Mouse (Mus musculus): Measurements from ENCODE around the gene Higd1c. TPM values are rescaled to one million over a fixed set of nuclear protein-coding genes. Genes with fewer than 3 reads are reported as not detected.
"Not testable (repeated sequence)": the region's sequence is repeated elsewhere in the genome, so short reads cannot be mapped to it uniquely, and the experiment has no call there.

The Higd1c gene
- polyA plus RNA-seq, 1 experiment from 2014 or later = not detected

GRCm38 (mm10) chr15:100365967-100366366 lies 1.6 kb downstream of the Higd1c start:
- H3K9me3 ChIP-seq; ATAC-seq (ENCODE audit: insufficient number of reproducible peaks, insufficient read depth, low FRiP score, low TSS enrichment, low read depth); H3K4me2 ChIP-seq; H3K4me1 ChIP-seq (replicated peaks); H3K4me3 ChIP-seq (replicated peaks); H3K36me3 ChIP-seq; H3K27ac ChIP-seq; H3K9ac ChIP-seq (replicated peaks): not testable (repeated sequence)
- peaks cover 11% of the 10 kb centered on the region; the same call in 1 of the 2 replicates for H3K27me3 ChIP-seq
- 16% methylated on average over 9 of the region's 9 CpGs for WGBS

GRCm38 (mm10) chr15:100367119-100367518 lies 2.8 kb downstream of the Higd1c start:
- Histone ChIP-seq H3K4me2 (no peak overlapping the region), H3K4me1 (replicated peaks) (peaks cover 7% of the 10 kb centered on the region; the same call in 1 of the 2 replicates), H3K9me3 (peaks cover 5% of the 10 kb centered on the region; the same call in 1 of the 2 replicates), H3K27ac (no peak overlapping the region), H3K9ac (replicated peaks) (no peak overlapping the region), H3K4me3 (replicated peaks) (no peak overlapping the region), H3K36me3 (no peaks in the 10 kb centered on the region), H3K27me3 (peaks cover 11% of the 10 kb centered on the region; the same call in 1 of the 2 replicates)
- no peak for ATAC-seq (ENCODE audit: insufficient number of reproducible peaks, insufficient read depth, low FRiP score, low TSS enrichment, low read depth)
- 43% methylated on average over 7 of the region's 7 CpGs for WGBS

DNA sequence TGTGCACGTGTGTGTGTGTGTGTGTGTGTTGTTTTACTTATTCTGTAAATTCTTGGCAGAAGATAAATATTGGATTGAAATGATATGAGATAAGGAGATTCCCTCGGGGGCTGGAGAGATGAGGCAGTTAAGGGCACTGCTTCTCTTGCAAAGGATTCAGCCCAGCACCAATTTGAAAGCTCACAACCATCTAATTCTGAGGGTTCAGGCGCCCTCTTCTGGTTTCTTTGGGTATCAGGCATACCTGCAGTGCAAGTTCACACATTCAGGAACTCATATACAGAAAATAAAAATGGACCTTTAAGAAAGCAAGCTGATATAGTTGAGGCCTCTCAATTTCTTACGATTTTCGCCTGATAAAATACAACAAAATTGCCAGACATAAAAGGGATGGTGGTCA lies 10.7 kb downstream of the Higd1c start:
- H3K4me3 ChIP-seq (replicated peaks) = no peak overlapping the region
- no peak overlapping the region for H3K4me2 ChIP-seq
- ATAC-seq (ENCODE audit: insufficient number of reproducible peaks, insufficient read depth, low FRiP score, low TSS enrichment, low read depth) = no peak
- no peaks in the 10 kb centered on the region for H3K27me3 ChIP-seq
- 0 out of 2 replicates have a peak, but pooled peaks cover 5% of the 10 kb centered on the region for H3K9me3 ChIP-seq
- H3K36me3 ChIP-seq = no peaks in the 10 kb centered on the region
- H3K9ac ChIP-seq (replicated peaks) = no peak overlapping the region
- no peak overlapping the region for H3K27ac ChIP-seq
- no peaks in the 10 kb centered on the region; the same call in 1 of the 2 replicates for H3K4me1 ChIP-seq (replicated peaks)
- WGBS = 33% methylated on average over 5 of the region's 5 CpGs

GRCm38 (mm10) chr15:100377847-100378505 lies 13.6 kb downstream of the Higd1c start:
- not testable (repeated sequence) for H3K36me3 ChIP-seq; H3K9ac ChIP-seq (replicated peaks); H3K4me1 ChIP-seq (replicated peaks); H3K9me3 ChIP-seq; H3K27me3 ChIP-seq; H3K27ac ChIP-seq; ATAC-seq (ENCODE audit: insufficient number of reproducible peaks, insufficient read depth, low FRiP score, low TSS enrichment, low read depth); H3K4me2 ChIP-seq; H3K4me3 ChIP-seq (replicated peaks)
- 45% methylated on average over 4 of the region's 9 CpGs for WGBS

GRCm38 (mm10) chr15:100379658-100380057 lies 15.3 kb downstream of the Higd1c start:
- 86% methylated on average over 8 of the region's 8 CpGs for WGBS
- Histone ChIP-seq H3K27me3 (0 out of 2 replicates have a peak, but pooled peaks cover 4% of the 10 kb centered on the region), H3K4me2 (no peak overlapping the region), H3K9ac (replicated peaks) (no peak overlapping the region), H3K9me3 (no peaks in the 10 kb centered on the region), H3K36me3 (no peaks in the 10 kb centered on the region), H3K27ac (no peak overlapping the region), H3K4me3 (replicated peaks) (no peak overlapping the region), H3K4me1 (replicated peaks) (no peaks in the 10 kb centered on the region; the same call in 1 of the 2 replicates)
- ATAC-seq (ENCODE audit: insufficient number of reproducible peaks, insufficient read depth, low FRiP score, low TSS enrichment, low read depth) = no peak

DNA sequence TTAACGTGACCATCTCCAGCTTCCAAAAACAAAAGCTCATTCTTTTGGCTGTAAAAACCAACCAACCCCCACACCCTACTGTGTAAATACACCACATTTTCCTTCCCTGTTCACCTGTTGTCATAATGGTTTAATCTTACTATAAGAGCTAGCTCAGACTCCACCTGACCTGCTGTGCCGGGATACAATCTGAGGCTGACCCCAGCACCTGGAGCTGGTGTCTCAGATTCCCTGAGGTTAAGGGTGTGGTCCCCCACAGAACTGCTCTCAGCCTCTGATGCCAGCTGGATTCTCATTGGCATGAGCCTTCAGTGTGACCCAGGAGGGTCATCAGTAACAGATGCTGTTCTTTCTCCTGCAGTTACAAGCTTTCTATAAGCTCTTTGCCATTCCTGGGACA lies 15.8 kb downstream of the Higd1c start:
- H3K9ac ChIP-seq (replicated peaks) = no peak overlapping the region
- no peaks in the 10 kb centered on the region; the same call in 1 of the 2 replicates for H3K4me1 ChIP-seq (replicated peaks)
- H3K36me3 ChIP-seq = no peaks in the 10 kb centered on the region
- H3K27ac ChIP-seq = no peak overlapping the region
- 0 out of 2 replicates have a peak, but pooled peaks cover 4% of the 10 kb centered on the region for H3K27me3 ChIP-seq
- 63% methylated on average over 2 of the region's 2 CpGs for WGBS
- no peak overlapping the region for H3K4me3 ChIP-seq (replicated peaks)
- H3K4me2 ChIP-seq = no peak overlapping the region
- H3K9me3 ChIP-seq = no peaks in the 10 kb centered on the region
- ATAC-seq (ENCODE audit: insufficient number of reproducible peaks, insufficient read depth, low FRiP score, low TSS enrichment, low read depth) = no peak

DNA sequence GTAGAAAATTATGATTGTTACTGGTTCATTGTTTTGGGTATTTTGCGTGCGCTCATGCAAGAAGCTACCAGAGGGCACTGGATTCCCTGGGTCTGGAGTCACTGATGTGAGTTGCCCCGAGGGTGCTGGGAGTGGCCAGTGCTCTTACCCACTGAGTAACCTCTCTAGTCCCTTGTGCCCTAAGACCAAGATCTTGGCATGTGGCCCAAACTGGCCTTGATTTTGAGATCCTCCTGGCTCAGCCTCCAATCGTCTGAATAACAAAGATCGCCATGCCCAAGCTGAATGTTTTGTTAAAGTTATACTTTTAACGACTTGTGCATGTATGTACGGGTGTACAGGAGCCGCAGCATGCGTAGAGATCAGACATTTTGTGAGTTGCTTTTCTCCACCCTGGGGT lies 21.4 kb downstream of the Higd1c start:
- Histone ChIP-seq H3K36me3 (no peaks in the 10 kb centered on the region), H3K9me3 (no peaks in the 10 kb centered on the region), H3K9ac (replicated peaks) (no peak overlapping the region), H3K4me2 (no peak overlapping the region), H3K27ac (no peak overlapping the region), H3K27me3 (0 out of 2 replicates have a peak, but pooled peaks cover 4% of the 10 kb centered on the region), H3K4me3 (replicated peaks) (no peak overlapping the region), H3K4me1 (replicated peaks) (no peaks in the 10 kb centered on the region; the same call in 1 of the 2 replicates)
- 91% methylated on average over 9 of the region's 9 CpGs for WGBS
- ATAC-seq (ENCODE audit: insufficient number of reproducible peaks, insufficient read depth, low FRiP score, low TSS enrichment, low read depth) = no peak

- 92% methylated on average over 17 of the region's 17 CpGs for WGBS
- Histone ChIP-seq H3K4me3 (replicated peaks) (no peak overlapping the region), H3K27me3 (no peaks in the 10 kb centered on the region)
Observed at GRCm38 (mm10) chr15:100387544-100388223, 23.3 kb downstream of the Higd1c start.

GRCm38 (mm10) chr15:100388224-100388835 lies 24.0 kb downstream of the Higd1c start:
- Histone ChIP-seq H3K4me2 (no peak overlapping the region), H3K9ac (replicated peaks) (no peak overlapping the region), H3K27ac (no peak overlapping the region), H3K4me3 (replicated peaks) (no peak overlapping the region), H3K27me3 (no peaks in the 10 kb centered on the region), H3K4me1 (replicated peaks) (peaks cover 12% of the 10 kb centered on the region), H3K9me3 (no peaks in the 10 kb centered on the region), H3K36me3 (0 out of 2 replicates have a peak, but pooled peaks cover 1% of the 10 kb centered on the region)
- no peak for ATAC-seq (ENCODE audit: insufficient number of reproducible peaks, insufficient read depth, low FRiP score, low TSS enrichment, low read depth)
- 89% methylated on average over 13 of the region's 16 CpGs for WGBS

More at GRCm38 (mm10) chr15:100387544-100388223, 23.3 kb downstream of the Higd1c start:
- H3K36me3 ChIP-seq = no peaks in the 10 kb centered on the region
- no peak for ATAC-seq (ENCODE audit: insufficient number of reproducible peaks, insufficient read depth, low FRiP score, low TSS enrichment, low read depth)
- no peak overlapping the region for H3K9ac ChIP-seq (replicated peaks)
- H3K27ac ChIP-seq = no peak overlapping the region
- H3K9me3 ChIP-seq = no peaks in the 10 kb centered on the region
- H3K4me2 ChIP-seq = no peak overlapping the region
- peaks cover 6% of the 10 kb centered on the region for H3K4me1 ChIP-seq (replicated peaks)

- 67% methylated on average over 9 of the region's 9 CpGs for WGBS
Observed at GRCm38 (mm10) chr15:100388886-100389285, 24.5 kb downstream of the Higd1c start.

GRCm38 (mm10) chr15:100391066-100391465 lies 26.7 kb downstream of the Higd1c start:
- Histone ChIP-seq H3K27ac (no peak overlapping the region), H3K9ac (replicated peaks) (no peak overlapping the region), H3K4me1 (replicated peaks) (peaks cover 12% of the 10 kb centered on the region), H3K4me3 (replicated peaks) (no peak overlapping the region), H3K36me3 (peaks cover 29% of the 10 kb centered on the region), H3K4me2 (no peak overlapping the region), H3K27me3 (no peaks in the 10 kb centered on the region), H3K9me3 (no peaks in the 10 kb centered on the region)
- 74% methylated on average over 7 of the region's 7 CpGs for WGBS
- no peak for ATAC-seq (ENCODE audit: insufficient number of reproducible peaks, insufficient read depth, low FRiP score, low TSS enrichment, low read depth)

More at GRCm38 (mm10) chr15:100388886-100389285, 24.5 kb downstream of the Higd1c start:
- Histone ChIP-seq H3K27ac (0 out of 2 replicates have a peak overlapping the region, but pooled peaks have one; percentile 18), H3K36me3 (peaks cover 7% of the 10 kb centered on the region; the same call in 1 of the 2 replicates), H3K4me1 (replicated peaks) (peaks cover 12% of the 10 kb centered on the region), H3K4me2 (no peak overlapping the region), H3K27me3 (no peaks in the 10 kb centered on the region), H3K4me3 (replicated peaks) (no peak overlapping the region), H3K9me3 (no peaks in the 10 kb centered on the region), H3K9ac (replicated peaks) (no peak overlapping the region; the same call in 1 of the 2 replicates)
- no peak for ATAC-seq (ENCODE audit: insufficient number of reproducible peaks, insufficient read depth, low FRiP score, low TSS enrichment, low read depth)

Data from limb, embryonic 12.5 days (tissue).